In the genomic region with DNA sequence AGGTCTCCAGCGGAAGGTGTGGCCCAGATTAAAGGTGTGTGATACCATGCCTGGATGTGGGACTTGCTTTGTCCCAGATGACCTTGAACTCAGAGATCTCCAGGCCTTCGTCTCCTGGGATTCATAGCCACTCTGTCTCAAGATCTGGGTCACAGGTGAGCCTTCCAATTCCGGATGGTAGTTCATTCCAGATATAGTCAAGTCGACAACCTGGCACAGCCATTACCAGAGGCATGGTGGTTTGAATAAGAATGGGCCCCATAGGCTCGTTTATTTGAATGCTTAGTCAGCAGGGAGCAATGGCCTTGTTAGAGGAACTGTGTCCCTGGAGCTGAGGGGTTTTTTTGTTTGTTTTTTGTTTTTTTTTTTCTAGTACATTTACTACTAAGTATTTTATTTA, we compare ENCODE assay signal across 26 mouse cellular contexts. TPM values are rescaled to one million over a fixed set of nuclear protein-coding genes. Genes with fewer than 3 reads are reported as not detected.
"Had no signal": no experiment of that assay in that cellular context is flagged by ENCODE, and none has a peak within 500 bp of the region (broad histone marks: within the 10 kb centered on the region; RNA-seq: fewer than 3 reads in every experiment).

No protein-coding gene starts in this region.

- H3K4me3 ChIP-seq: gastrocnemius, adult 2 months; heart, embryonic 13.5 days; heart, embryonic 15.5 days; hindbrain, embryonic 13.5 days; hindbrain, embryonic 15.5 days; kidney, embryonic 15.5 days; left cerebral cortex, adult 2 months; limb, embryonic 10.5 days; limb, embryonic 12.5 days; liver, embryonic 13.5 days; liver, embryonic 15.5 days had no signal

- DNase-seq: gastrocnemius, adult 2 months; gastrocnemius, postnatal 10 days; gastrocnemius, postnatal 36 days; heart, postnatal 14 days; heart, postnatal 36 days; kidney, adult 11 months; kidney, adult 2 months; kidney, adult 9 months; kidney, postnatal 14 days; kidney, postnatal 36 days; layer of hippocampus, adult 9-11 months; liver; liver, embryonic 13.5 days had no signal

- H3K27ac ChIP-seq: gastrocnemius, adult 2 months; heart, embryonic 13.5 days; heart, embryonic 15.5 days; hindbrain, embryonic 13.5 days; hindbrain, embryonic 15.5 days; hindbrain, postnatal 0 days; kidney, embryonic 15.5 days; kidney, postnatal 0 days; left cerebral cortex, adult 2 months; limb, embryonic 10.5 days; limb, embryonic 12.5 days; liver, embryonic 13.5 days; liver, embryonic 15.5 days had no signal

RNA-seq across cellular contexts. Expression of a gene that starts 40.7 kb away (rescaled TPM):
- total RNA-seq: gastrocnemius, adult 2 months; gastrocnemius, postnatal 36 days; heart, adult 8-10 months; heart, postnatal 14 days; heart, postnatal 36 days; hematopoietic stem cell, adult 5-6 weeks had no signal
- polyA plus RNA-seq: limb, embryonic 10.5 days had no signal
